Mouse (Mus musculus): ENCODE data around the gene Pnpla3.

DNA sequence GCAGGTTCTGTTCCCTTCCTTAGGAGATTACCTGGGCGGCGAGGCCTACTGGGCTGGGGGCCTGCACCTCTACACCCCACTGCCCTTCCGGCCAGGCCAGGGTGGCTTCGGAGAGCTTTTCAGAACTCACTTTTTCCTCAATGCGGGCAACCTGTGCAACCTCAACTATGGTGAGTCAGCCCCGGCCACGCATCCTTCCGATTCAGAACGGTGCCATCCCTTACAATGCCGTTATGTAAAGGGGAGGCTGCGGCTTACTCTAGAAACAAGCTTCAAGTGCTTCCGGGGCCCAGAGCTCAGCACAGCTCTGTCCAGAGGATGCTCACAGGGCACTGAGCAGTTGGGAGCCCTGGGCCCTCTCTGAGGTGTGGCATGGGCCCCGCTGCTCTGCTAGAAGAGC lies 42.8 kb downstream of the Pnpla3 start:
- TF ChIP-seq POLR2A (IDR thresholded peaks at IDR 0.05; ENCODE audit: extremely low read depth, insufficient read depth, low read length): no peak
- TF ChIP-seq CTCF (IDR thresholded peaks at IDR 0.05; ENCODE audit: low read depth, low read length): no peak

Data from liver, adult 2 months (tissue).